ENCODE assay signal across 8 mouse cellular contexts in genomic region chr8:120489771-120490281, GRCm38 (mm10).
DNase-seq lines count a peak whose midpoint lies in the region; ATAC-seq and TF ChIP-seq lines count a peak whose summit lies in the region.

No protein-coding gene starts in this region.

- no peak for TF ChIP-seq CTCF in left cerebral cortex, adult 2 months (IDR thresholded peaks at IDR 0.05)
- TF ChIP-seq CTCF in stomach, postnatal 0 days (IDR thresholded peaks at IDR 0.05; ENCODE audit: low read depth): peak; percentile 10; the same call in 1 of the 2 replicates

- no peaks in the 10 kb centered on the region for H3K9me3 ChIP-seq in hindbrain, embryonic 13.5 days
- no peaks in the 10 kb centered on the region for H3K9me3 ChIP-seq in liver, embryonic 11.5 days (ENCODE audit: control insufficient read depth, low read length)
- H3K9me3 ChIP-seq in stomach, postnatal 0 days (ENCODE audit: control insufficient read depth, low read length): no peaks in the 10 kb centered on the region

- H3K4me3 ChIP-seq in left cerebral cortex, adult 2 months: peak overlapping the region; percentile 88
- peak overlapping the region; percentile 91 for H3K4me3 ChIP-seq in hindbrain, embryonic 13.5 days
- peak overlapping the region; percentile 98 for H3K4me3 ChIP-seq in liver, embryonic 11.5 days (ENCODE audit: low read depth, low read length)
- peak overlapping the region; percentile 75 for H3K4me3 ChIP-seq in stomach, postnatal 0 days (ENCODE audit: low read depth, low read length)

- no peak for TF ChIP-seq EP300 in stomach, postnatal 0 days (optimal IDR thresholded peaks at IDR 0.05)

- H3K27me3 ChIP-seq in hindbrain, embryonic 13.5 days: no peaks in the 10 kb centered on the region
- H3K27me3 ChIP-seq in liver, embryonic 11.5 days (replicated peaks; ENCODE audit: control insufficient read depth, insufficient read depth, low read length): no peaks in the 10 kb centered on the region
- no peaks in the 10 kb centered on the region for H3K27me3 ChIP-seq in stomach, postnatal 0 days (ENCODE audit: control insufficient read depth, insufficient read depth, low read length)

- no peaks in the 10 kb centered on the region for H3K36me3 ChIP-seq in hindbrain, embryonic 13.5 days
- no peaks in the 10 kb centered on the region for H3K36me3 ChIP-seq in liver, embryonic 11.5 days (ENCODE audit: control insufficient read depth, insufficient read depth, low read length)
- no peaks in the 10 kb centered on the region for H3K36me3 ChIP-seq in stomach, postnatal 0 days (ENCODE audit: control insufficient read depth, insufficient read depth, low read length)

- intact Hi-C loops in left cerebral cortex, adult 2 months (cut with DNase I): loop anchor here (2.0 to 5.0 kb wide), 2 partner anchors 51 to 123 kb away; no protein-coding TSS in a partner anchor
- intact Hi-C loops in left cerebral cortex, postnatal 10 days (cut with DNase I): loop anchor here (5.0 kb wide), 1 partner anchor 73 kb away; no protein-coding TSS in a partner anchor
- intact Hi-C loops in gastrocnemius, postnatal 14 days (cut with DNase I; ENCODE audit: low total_unique reads): no loop called here

- H3K9ac ChIP-seq in hindbrain, embryonic 13.5 days: peak overlapping the region; percentile 98
- H3K9ac ChIP-seq in liver, embryonic 11.5 days (ENCODE audit: low read depth, low read length): peak overlapping the region; percentile 95
- H3K9ac ChIP-seq in stomach, postnatal 0 days (ENCODE audit: low read length): peak overlapping the region; percentile 80; the same call in 1 of the 2 replicates

- no peak for ATAC-seq in hindbrain, embryonic 13.5 days (ENCODE audit: low FRiP score)
- ATAC-seq in liver, embryonic 11.5 days (replicated peaks; ENCODE audit: low FRiP score): no peak
- ATAC-seq in stomach, postnatal 0 days (ENCODE audit: low FRiP score, low TSS enrichment): peak; percentile 2; the same call in 1 of the 2 replicates

- H3K4me2 ChIP-seq in hindbrain, embryonic 13.5 days: peak overlapping the region; percentile 94
- H3K4me2 ChIP-seq in liver, embryonic 11.5 days: peak overlapping the region; percentile 98
- H3K4me2 ChIP-seq in stomach, postnatal 0 days (replicated peaks; ENCODE audit: low read depth): peak overlapping the region; percentile 98

- peaks cover 83% of the 10 kb centered on the region for H3K4me1 ChIP-seq in hindbrain, embryonic 13.5 days (replicated peaks)
- peaks cover 68% of the 10 kb centered on the region for H3K4me1 ChIP-seq in liver, embryonic 11.5 days (replicated peaks; ENCODE audit: control insufficient read depth, insufficient read depth, low read length)
- H3K4me1 ChIP-seq in stomach, postnatal 0 days (replicated peaks; ENCODE audit: control insufficient read depth, insufficient read depth): no peaks in the 10 kb centered on the region

- DNase-seq in left cerebral cortex, adult 2 months (ENCODE audit: extremely low spot score in 1 of 2, low spot score in 2 of 2): no peak
- DNase-seq in left cerebral cortex, postnatal 10 days (ENCODE audit: extremely low spot score in 1 of 2, low spot score in 2 of 2): no peak
- peak; percentile 56 for DNase-seq in cerebellum, adult 8-10 months
- DNase-seq in liver, embryonic 11.5 days (ENCODE audit: low spot score): no peak
- no peak for DNase-seq in stomach, postnatal 0 days (ENCODE audit: low spot score)
- no peak for DNase-seq in layer of hippocampus, adult 9-10 months (ENCODE audit: low spot score)
- no peak for DNase-seq in gastrocnemius, postnatal 14 days

- WGBS in hindbrain, embryonic 13.5 days: 3% methylated on average over 15 of the region's 15 CpGs
- WGBS in liver, embryonic 11.5 days: 2% methylated on average over 15 of the region's 15 CpGs
- 48% methylated on average over 15 of the region's 15 CpGs for WGBS in stomach, postnatal 0 days

- H3K27ac ChIP-seq in left cerebral cortex, adult 2 months: peak overlapping the region; percentile 97
- H3K27ac ChIP-seq in hindbrain, embryonic 13.5 days: peak overlapping the region; percentile 100
- peak overlapping the region; percentile 100 for H3K27ac ChIP-seq in liver, embryonic 11.5 days (ENCODE audit: low read depth, low read length)
- peak overlapping the region; percentile 91 for H3K27ac ChIP-seq in stomach, postnatal 0 days (replicated peaks)
